Mouse (Mus musculus) kidney, adult 2 months (tissue): ENCODE measurements at regions not wholly inside any gene's neighbourhood (a gene's known extent, or its start where the extent isn't known, plus 50 kb on each side); places are given as distances from the start of the nearest gene placed in this dataset.
A peak's percentile ranks its signal among the peaks of the same experiment; 100 is the strongest.

Source experiments
- DNase-seq: peaks from one replicate; pipeline ENCODE4 v3.0.0; 2021
- H3K27ac ChIP-seq: fragments of 200-500 bp; 2 replicates; pipeline ENCODE4 v1.5.1; 2012; ENCODE audit warnings: low read depth, low read length, control low read depth, inconsistent platforms; ENCODE audit not compliant: insufficient read depth
- H3K27me3 ChIP-seq: fragments of 200-500 bp; replicated peaks from 2 replicates; pipeline ENCODE4 v1.6.1; 2012; ENCODE audit warnings: mild to moderate bottlenecking, moderate library complexity, low read length, inconsistent platforms; ENCODE audit not compliant: control insufficient read depth, insufficient read depth
- H3K36me3 ChIP-seq: fragments of 200-500 bp; 2 replicates; pipeline ENCODE4 v1.6.1; 2012; ENCODE audit warnings: mild to moderate bottlenecking, moderate library complexity, low read length, inconsistent platforms; ENCODE audit not compliant: control insufficient read depth, insufficient read depth
- H3K4me1 ChIP-seq: fragments of 200-500 bp; 2 replicates; pipeline ENCODE4 v1.6.1; 2011; ENCODE audit warnings: low read length; ENCODE audit not compliant: control insufficient read depth, insufficient read depth
- H3K4me3 ChIP-seq: fragments of 200-500 bp; 2 replicates; pipeline ENCODE4 v1.5.1; 2011; ENCODE audit warnings: mild to moderate bottlenecking, low read depth, low read length, control low read depth; ENCODE audit not compliant: insufficient read depth
- CTCF ChIP-seq: fragments of 200-500 bp; conservative IDR thresholded peaks from 2 replicates; pipeline ENCODE4 v1.5.1; 2011; ENCODE audit warnings: low read depth, mild to moderate bottlenecking, control low read depth, low read length, moderate library complexity, mixed read lengths; ENCODE audit not compliant: insufficient read depth, insufficient read length
- POLR2A ChIP-seq: fragments of 200-500 bp; IDR thresholded peaks from one replicate; pipeline ENCODE4 v1.6.1; 2011; ENCODE audit warnings: low read depth, low read length, control low read depth
- WGBS: fragments of 180-500 bp; shearing (Covaris S2); methylation state at CpG from one replicate; pipeline ENCODE4 v1.1.7; 2018; 5-methylcytosine and 5-hydroxymethylcytosine counted together

- TF ChIP-seq POLR2A (no peak), CTCF (peak; percentile 65)
- Histone ChIP-seq H3K4me3 (no peak overlapping the region), H3K27me3 (no peaks in the 10 kb centered on the region), H3K36me3 (no peaks in the 10 kb centered on the region), H3K4me1 (no peaks in the 10 kb centered on the region), H3K27ac (no peak overlapping the region)
- DNase-seq = peak; percentile 52
- 15% methylated on average over 5 of the region's 5 CpGs for WGBS
These were observed 118.2 kb upstream of the Gm21876 start for GRCm38 (mm10) chrX:21293666-21294065.

- H3K36me3 ChIP-seq = no peaks in the 10 kb centered on the region
- no peaks in the 10 kb centered on the region for H3K4me1 ChIP-seq
- WGBS = 12% methylated on average over 1 of the region's 1 CpGs
- no peak overlapping the region for H3K4me3 ChIP-seq
- no peak for TF ChIP-seq CTCF
- no peak for DNase-seq
- no peak overlapping the region for H3K27ac ChIP-seq
- H3K27me3 ChIP-seq = no peaks in the 10 kb centered on the region
These were observed 120.0 kb upstream of the Gm21876 start for GRCm38 (mm10) chrX:21295460-21295859.

GRCm38 (mm10) chrX:21297349-21297748 is 121.9 kb upstream of the Gm21876 start:
- 74% methylated on average over 6 of the region's 6 CpGs for WGBS
- Histone ChIP-seq H3K4me3 (no peak overlapping the region), H3K4me1 (no peaks in the 10 kb centered on the region), H3K36me3 (no peaks in the 10 kb centered on the region), H3K27me3 (no peaks in the 10 kb centered on the region), H3K27ac (no peak overlapping the region)
- no peak for DNase-seq
- no peak for TF ChIP-seq POLR2A
- TF ChIP-seq CTCF = no peak

GRCm38 (mm10) chrX:21334499-21335032 is 149.8 kb upstream of the Agtr2 start:
- TF ChIP-seq POLR2A = no peak
- TF ChIP-seq CTCF = no peak; the same call in 1 of the 2 replicates
- H3K27me3 ChIP-seq = no peaks in the 10 kb centered on the region
- peak; percentile 2 for DNase-seq
- H3K36me3 ChIP-seq = no peaks in the 10 kb centered on the region
- H3K4me1 ChIP-seq = no peaks in the 10 kb centered on the region
- H3K27ac ChIP-seq = no peak overlapping the region
- 23% methylated on average over 13 of the region's 13 CpGs for WGBS
- H3K4me3 ChIP-seq = peak overlapping the region; percentile 62

- WGBS = 68% methylated on average over 1 of the region's 1 CpGs
- TF ChIP-seq POLR2A (no peak), CTCF (no peak)
These were observed 139.9 kb upstream of the Agtr2 start for GRCm38 (mm10) chrX:21344397-21344796.

GRCm38 (mm10) chrX:21350503-21350902 is 133.8 kb upstream of the Agtr2 start:
- H3K4me3 ChIP-seq = no peak overlapping the region

More at GRCm38 (mm10) chrX:21344397-21344796, 139.9 kb upstream of the Agtr2 start:
- H3K36me3 ChIP-seq = no peaks in the 10 kb centered on the region
- DNase-seq = no peak
- H3K4me3 ChIP-seq = no peak overlapping the region
- H3K27me3 ChIP-seq = no peaks in the 10 kb centered on the region
- H3K4me1 ChIP-seq = no peaks in the 10 kb centered on the region
- no peak overlapping the region for H3K27ac ChIP-seq

GRCm38 (mm10) chrX:21352350-21352749 is 132.0 kb upstream of the Agtr2 start:
- 33% methylated on average over 3 of the region's 3 CpGs for WGBS
- H3K4me1 ChIP-seq = no peaks in the 10 kb centered on the region
- peak; percentile 6 for DNase-seq
- TF ChIP-seq POLR2A = no peak
- H3K36me3 ChIP-seq = no peaks in the 10 kb centered on the region
- no peaks in the 10 kb centered on the region for H3K27me3 ChIP-seq
- H3K4me3 ChIP-seq = no peak overlapping the region
- H3K27ac ChIP-seq = no peak overlapping the region

More at GRCm38 (mm10) chrX:21350503-21350902, 133.8 kb upstream of the Agtr2 start:
- DNase-seq = peak; percentile 6
- WGBS = 21% methylated on average over 4 of the region's 4 CpGs
- Histone ChIP-seq H3K27me3 (no peaks in the 10 kb centered on the region), H3K36me3 (no peaks in the 10 kb centered on the region), H3K27ac (no peak overlapping the region), H3K4me1 (no peaks in the 10 kb centered on the region)
- TF ChIP-seq CTCF (0 out of 2 replicates have a peak, but pooled peaks have one; percentile 12), POLR2A (no peak)
